In the genomic region with DNA sequence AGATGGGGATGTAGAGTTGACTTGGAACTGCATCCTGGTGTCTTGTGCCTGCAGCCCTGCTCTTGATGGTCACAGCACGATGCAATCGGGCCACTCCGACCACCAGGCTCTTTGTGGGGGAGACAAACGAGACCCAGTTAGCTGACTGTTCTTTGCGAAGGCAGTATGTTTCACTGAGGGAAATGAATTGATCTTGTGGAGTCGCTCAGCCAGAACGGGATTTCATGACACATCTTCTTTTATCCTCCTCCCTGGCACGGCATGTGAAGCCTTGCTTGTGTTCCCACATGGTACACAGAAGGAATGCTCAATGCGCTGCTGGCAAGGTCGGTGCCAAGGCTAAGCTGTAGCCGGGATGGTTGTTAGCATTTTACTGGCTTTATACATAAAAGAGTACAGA, we compare ENCODE assay signal across 10 mouse cellular contexts.
DNase-seq lines count a peak whose midpoint lies in the region; ATAC-seq lines count a peak whose summit lies in the region.
"Had no signal": no experiment of that assay in that cellular context is flagged by ENCODE, and none has a peak within 500 bp of the region (broad histone marks: within the 10 kb centered on the region; RNA-seq: fewer than 3 reads in every experiment).

No protein-coding gene starts in this region.

- WGBS in midbrain, embryonic 13.5 days = 67% methylated on average over 11 of the region's 11 CpGs
- 84% methylated on average over 11 of the region's 11 CpGs for WGBS in midbrain, embryonic 10.5 days

- peak; percentile 68 for ATAC-seq in midbrain, embryonic 13.5 days

- no peak overlapping the region for H3K9ac ChIP-seq in midbrain, embryonic 13.5 days (replicated peaks)

- H3K27me3 ChIP-seq in midbrain, embryonic 13.5 days = no peaks in the 10 kb centered on the region
- H3K27me3 ChIP-seq in midbrain, embryonic 10.5 days (ENCODE audit: low read depth, poor library complexity, severe bottlenecking) = no peaks in the 10 kb centered on the region
- H3K27me3 ChIP-seq: CH12.LX had no signal

- H3K4me3 ChIP-seq in midbrain, embryonic 13.5 days (replicated peaks) = no peak overlapping the region
- H3K4me3 ChIP-seq in midbrain, embryonic 10.5 days = no peak overlapping the region

- H3K4me2 ChIP-seq in midbrain, embryonic 13.5 days (replicated peaks) = no peak overlapping the region
- H3K4me2 ChIP-seq: liver, embryonic 11.5 days had no signal

- DNase-seq in midbrain, embryonic 10.5 days (ENCODE audit: low spot score) = no peak
- peak; percentile 60 to 66 for DNase-seq in cerebellum, postnatal 14 days
- DNase-seq in layer of hippocampus, adult 9-11 months = peak; percentile 79
- DNase-seq in right cerebral cortex, postnatal 14 days = peak; percentile 50
- DNase-seq in embryo, embryonic 10.5 days (ENCODE audit: low spot score) = no peak
- DNase-seq in lung, postnatal 14 days = no peak
- DNase-seq in lung, adult 18-20 months = no peak

- 0 out of 2 replicates have a peak overlapping the region, but pooled peaks have one; percentile 36 for H3K27ac ChIP-seq in midbrain, embryonic 13.5 days
- no peak overlapping the region for H3K27ac ChIP-seq in midbrain, embryonic 10.5 days (replicated peaks)

- no peaks in the 10 kb centered on the region; the same call in 1 of the 2 replicates for H3K4me1 ChIP-seq in midbrain, embryonic 13.5 days (replicated peaks)
- H3K4me1 ChIP-seq in midbrain, embryonic 10.5 days = 0 out of 2 replicates have a peak, but pooled peaks cover 4% of the 10 kb centered on the region

- 0 out of 2 replicates have a peak, but pooled peaks cover 3% of the 10 kb centered on the region for H3K36me3 ChIP-seq in midbrain, embryonic 13.5 days
- H3K36me3 ChIP-seq in midbrain, embryonic 10.5 days = no peaks in the 10 kb centered on the region

- peaks cover 8% of the 10 kb centered on the region; the same call in 1 of the 2 replicates for H3K9me3 ChIP-seq in midbrain, embryonic 13.5 days
- H3K9me3 ChIP-seq in midbrain, embryonic 10.5 days (replicated peaks) = peaks cover 4% of the 10 kb centered on the region; the same call in 1 of the 2 replicates

Comparison
In these comparisons a context has a peak if more than half of its experiments do, and no peak if none do; other contexts are left out.
1. DNase-seq: peak in cerebellum, postnatal 14 days (2 of 2), layer of hippocampus, adult 9-11 months (single experiment) and right cerebral cortex, postnatal 14 days (single experiment); none in midbrain, embryonic 10.5 days (single experiment), embryo, embryonic 10.5 days (single experiment), lung, postnatal 14 days (single experiment) and lung, adult 18-20 months (0 of 2).